Mouse (Mus musculus) liver, postnatal 0 days (tissue): Measurements from ENCODE around the gene Aatf. TPM values are rescaled to one million over a fixed set of nuclear protein-coding genes. Genes with fewer than 3 reads are reported as not detected.
A peak's percentile ranks its signal among the peaks of the same experiment; 100 is the strongest.

Experiments
- ATAC-seq: fragments of 200-750 bp; cut with Nextera tagmentation; 2 replicates; pipeline ENCODE4 v1.8.0; 2017; ENCODE audit warnings: mild to moderate bottlenecking, moderate library complexity
- DNase-seq: peaks from one replicate; pipeline ENCODE4 v3.0.0-alpha.2; 2016
- H3K27ac ChIP-seq: fragments of 300-500 bp; sonication (generic); 2 replicates; pipeline ENCODE4 v1.5.1; 2014; ENCODE audit warnings: antibody characterized with exemption, moderate library complexity, mild to moderate bottlenecking, low read depth
- H3K27me3 ChIP-seq: fragments of 300-500 bp; sonication (generic); 2 replicates; pipeline ENCODE4 v1.6.1; 2014; ENCODE audit warnings: low read length, control low read depth, mixed read lengths; ENCODE audit not compliant: insufficient read depth
- H3K36me3 ChIP-seq: fragments of 300-500 bp; sonication (generic); replicated peaks from 2 replicates; pipeline ENCODE4 v1.6.1; 2014; ENCODE audit warnings: mild to moderate bottlenecking, control low read depth, low read length, moderate library complexity, mixed read lengths; ENCODE audit not compliant: insufficient read depth
- H3K4me1 ChIP-seq: fragments of 300-500 bp; sonication (generic); 2 replicates; pipeline ENCODE4 v1.6.1; 2014; ENCODE audit warnings: antibody characterized with exemption, mild to moderate bottlenecking, control low read depth; ENCODE audit not compliant: insufficient read depth
- H3K4me2 ChIP-seq: fragments of 300-500 bp; sonication (generic); 2 replicates; pipeline ENCODE4 v1.6.1; 2014; ENCODE audit warnings: low read depth, mild to moderate bottlenecking, low read length, moderate library complexity, mixed read lengths
- H3K4me3 ChIP-seq: fragments of 300-500 bp; sonication (generic); 2 replicates; pipeline ENCODE4 v1.5.1; 2014; ENCODE audit warnings: low read depth, low read length
- H3K9ac ChIP-seq: fragments of 300-500 bp; sonication (generic); replicated peaks from 2 replicates; pipeline ENCODE4 v1.6.1; 2014; ENCODE audit warnings: mild to moderate bottlenecking, moderate library complexity
- H3K9me3 ChIP-seq: fragments of 300-500 bp; sonication (generic); 2 replicates; pipeline ENCODE4 v1.6.1; 2016; ENCODE audit warnings: mild to moderate bottlenecking, control low read depth, low read length, mixed read lengths
- CTCF ChIP-seq: sonication (generic); IDR thresholded peaks from 2 replicates; pipeline ENCODE4 v1.5.1; 2016; ENCODE audit warnings: antibody characterized with exemption, low read depth
- EP300 ChIP-seq: IDR thresholded peaks from 2 replicates; pipeline ENCODE4 v1.6.1; 2016; ENCODE audit warnings: antibody characterized with exemption, low read depth, mild to moderate bottlenecking
- WGBS: fragments of 180-500 bp; shearing (Covaris S2); extraction: QIAGEN DNeasy Blood & Tissue Kit; methylation state at CpG from one replicate; pipeline ENCODE4 v1.1.7; 2014; ENCODE audit not compliant: insufficient replicate concordance; 5-methylcytosine and 5-hydroxymethylcytosine counted together
- polyA plus RNA-seq: library from polyadenylated mRNA; unstranded; fragments of >200 nt; fragmentation: Nextera tagmentation; extraction: Ambion mirVana; gene quantifications from 2 replicates; pipeline ENCODE4 v1.2.1, GENCODE M21; 2015

Aatf gene
- polyA plus RNA-seq, 1 experiment from 2014 or later = 20.6 TPM

- no peak overlapping the region for H3K27ac ChIP-seq
- H3K27me3 ChIP-seq = peaks cover 97% of the 10 kb centered on the region
- H3K4me1 ChIP-seq = peaks cover 26% of the 10 kb centered on the region
- no peak for TF ChIP-seq EP300
- TF ChIP-seq CTCF = no peak
- no peak overlapping the region for H3K9ac ChIP-seq
- H3K4me2 ChIP-seq = peak overlapping the region; percentile 75
- DNase-seq (peak; percentile 84), ATAC-seq (peak; percentile 91)
- WGBS = under 1% methylated on average over 40 of the region's 40 CpGs
- H3K4me3 ChIP-seq = peak overlapping the region; percentile 35
- H3K9me3 ChIP-seq = no peaks in the 10 kb centered on the region
- no peaks in the 10 kb centered on the region for H3K36me3 ChIP-seq
Measured at GRCm38 (mm10) chr11:84522577-84523320, 9.4 kb upstream of the Aatf start.

- Histone ChIP-seq H3K36me3 (no peaks in the 10 kb centered on the region), H3K4me3 (peak overlapping the region; percentile 35), H3K9me3 (no peaks in the 10 kb centered on the region), H3K27me3 (peaks cover 97% of the 10 kb centered on the region), H3K27ac (no peak overlapping the region), H3K4me2 (peak overlapping the region; percentile 75), H3K4me1 (peaks cover 26% of the 10 kb centered on the region), H3K9ac (no peak overlapping the region)
- TF ChIP-seq CTCF (no peak), EP300 (no peak)
- ATAC-seq = no peak
- DNase-seq = no peak
- WGBS = 18% methylated on average over 24 of the region's 24 CpGs
Measured at GRCm38 (mm10) chr11:84521751-84522299, 8.5 kb upstream of the Aatf start.

- Histone ChIP-seq H3K4me1 (peaks cover 26% of the 10 kb centered on the region), H3K27ac (no peak overlapping the region), H3K36me3 (no peaks in the 10 kb centered on the region), H3K27me3 (peaks cover 97% of the 10 kb centered on the region), H3K4me3 (no peak overlapping the region), H3K4me2 (no peak overlapping the region), H3K9ac (no peak overlapping the region), H3K9me3 (no peaks in the 10 kb centered on the region)
- 56% methylated on average over 3 of the region's 3 CpGs for WGBS
- ATAC-seq = no peak
- DNase-seq = no peak
- TF ChIP-seq EP300 (no peak), CTCF (no peak)
Measured at GRCm38 (mm10) chr11:84521071-84521390, 7.7 kb upstream of the Aatf start.

GRCm38 (mm10) chr11:84520269-84521070 lies 7.1 kb upstream of the Aatf start:
- Histone ChIP-seq H3K27ac (no peak overlapping the region), H3K4me2 (no peak overlapping the region), H3K9ac (no peak overlapping the region), H3K9me3 (no peaks in the 10 kb centered on the region), H3K36me3 (no peaks in the 10 kb centered on the region), H3K4me1 (peaks cover 21% of the 10 kb centered on the region), H3K4me3 (no peak overlapping the region), H3K27me3 (peaks cover 97% of the 10 kb centered on the region)
- DNase-seq = no peak
- ATAC-seq = no peak
- 8% methylated on average over 30 of the region's 31 CpGs for WGBS
- TF ChIP-seq CTCF (no peak), EP300 (no peak)

- Histone ChIP-seq H3K27me3 (peaks cover 97% of the 10 kb centered on the region), H3K9ac (no peak overlapping the region), H3K4me3 (no peak overlapping the region), H3K36me3 (no peaks in the 10 kb centered on the region), H3K4me1 (peaks cover 14% of the 10 kb centered on the region), H3K4me2 (no peak overlapping the region), H3K9me3 (no peaks in the 10 kb centered on the region), H3K27ac (no peak overlapping the region)
- no peak for TF ChIP-seq EP300
- TF ChIP-seq CTCF = no peak
- 29% methylated on average over 34 of the region's 34 CpGs for WGBS
- DNase-seq = no peak
- ATAC-seq = no peak
Measured at GRCm38 (mm10) chr11:84519576-84520268, 6.4 kb upstream of the Aatf start.

- Histone ChIP-seq H3K4me1 (peaks cover 9% of the 10 kb centered on the region), H3K9me3 (no peaks in the 10 kb centered on the region), H3K9ac (no peak overlapping the region), H3K4me2 (no peak overlapping the region), H3K27me3 (peaks cover 97% of the 10 kb centered on the region), H3K4me3 (no peak overlapping the region), H3K27ac (no peak overlapping the region), H3K36me3 (no peaks in the 10 kb centered on the region)
- no peak for DNase-seq
- TF ChIP-seq EP300 = no peak
- TF ChIP-seq CTCF = no peak
- WGBS = 30% methylated on average over 12 of the region's 12 CpGs
- ATAC-seq = no peak
Measured at GRCm38 (mm10) chr11:84519036-84519435, 5.7 kb upstream of the Aatf start.
